ENCODE assay signal across 14 mouse cellular contexts in genomic region chr5:105551808-105552207, GRCm38 (mm10).
"Had no signal": no experiment of that assay in that cellular context is flagged by ENCODE, and none has a peak within 500 bp of the region (broad histone marks: within the 10 kb centered on the region; RNA-seq: fewer than 3 reads in every experiment).

No protein-coding gene starts in this region.

- H3K4me2 ChIP-seq: intestine, embryonic 15.5 days; limb, embryonic 13.5 days; liver, embryonic 15.5 days; lung, embryonic 15.5 days; neural tube, embryonic 13.5 days had no signal

- H3K36me3 ChIP-seq: intestine, embryonic 15.5 days; midbrain, embryonic 10.5 days; neural tube, embryonic 13.5 days had no signal

- H3K4me1 ChIP-seq: intestine, embryonic 15.5 days; limb, embryonic 13.5 days; liver, embryonic 15.5 days; lung, embryonic 15.5 days; midbrain, embryonic 10.5 days; neural tube, embryonic 13.5 days had no signal

- H3K9ac ChIP-seq: intestine, embryonic 15.5 days; limb, embryonic 13.5 days; liver, embryonic 15.5 days; lung, embryonic 15.5 days; neural tube, embryonic 13.5 days had no signal

- DNase-seq: kidney, adult 18-20 months; kidney, postnatal 10 days; kidney, postnatal 4 days; left cerebral cortex, postnatal 4 days; right cerebral cortex, postnatal 14 days; thymus, postnatal 36 days had no signal

- H3K4me3 ChIP-seq: intestine, embryonic 15.5 days; layer of hippocampus, adult 2 months; limb, embryonic 13.5 days; liver, embryonic 15.5 days; lung, embryonic 15.5 days; midbrain, embryonic 10.5 days; neural tube, embryonic 13.5 days had no signal

- H3K27me3 ChIP-seq: intestine, embryonic 15.5 days; limb, embryonic 13.5 days; liver, embryonic 15.5 days; lung, embryonic 15.5 days; neural tube, embryonic 13.5 days had no signal

- ATAC-seq: intestine, embryonic 15.5 days; midbrain, embryonic 16.5 days had no signal

- H3K27ac ChIP-seq: intestine, embryonic 15.5 days; layer of hippocampus, adult 2 months; limb, embryonic 13.5 days; liver, embryonic 15.5 days; lung, embryonic 15.5 days; midbrain, embryonic 10.5 days; neural tube, embryonic 13.5 days had no signal

- H3K9me3 ChIP-seq: intestine, embryonic 15.5 days; limb, embryonic 13.5 days; liver, embryonic 15.5 days; lung, embryonic 15.5 days; midbrain, embryonic 10.5 days; neural tube, embryonic 13.5 days had no signal
